Mouse (Mus musculus) midbrain, embryonic 11.5 days (tissue): ENCODE results near the gene Aqp2. TPM values are rescaled to one million over a fixed set of nuclear protein-coding genes. Genes with fewer than 3 reads are reported as not detected.

Experiments used
- ATAC-seq: fragments of 200-750 bp; cut with Nextera tagmentation; 2 replicates; pipeline ENCODE4 v1.8.0; 2017; ENCODE audit warnings: moderate TSS enrichment, moderate library complexity; ENCODE audit not compliant: low FRiP score
- DNase-seq: peaks from one replicate; pipeline ENCODE4 v3.0.0; 2015; ENCODE audit warnings: low spot score; ENCODE audit errors: missing footprints
- H3K27ac ChIP-seq: fragments of 300-500 bp; sonication (generic); 2 replicates; pipeline ENCODE4 v1.5.1; 2014; ENCODE audit warnings: low read depth, low read length
- H3K27me3 ChIP-seq: fragments of 300-500 bp; sonication (generic); 2 replicates; pipeline ENCODE4 v1.6.1; 2014; ENCODE audit warnings: mild to moderate bottlenecking, low read length, moderate library complexity, mixed read lengths; ENCODE audit not compliant: control insufficient read depth, insufficient read depth
- H3K36me3 ChIP-seq: fragments of 300-500 bp; sonication (generic); 2 replicates; pipeline ENCODE4 v1.6.1; 2014; ENCODE audit warnings: mild to moderate bottlenecking, low read length, moderate library complexity, mixed read lengths; ENCODE audit not compliant: control insufficient read depth, insufficient read depth
- H3K4me1 ChIP-seq: fragments of 300-500 bp; sonication (generic); 2 replicates; pipeline ENCODE4 v1.6.1; 2014; ENCODE audit warnings: low read length; ENCODE audit not compliant: control insufficient read depth, insufficient read depth
- H3K4me2 ChIP-seq: fragments of 300-500 bp; sonication (generic); 2 replicates; pipeline ENCODE4 v1.6.1; 2014; ENCODE audit warnings: mild to moderate bottlenecking, moderate library complexity
- H3K4me3 ChIP-seq: fragments of 300-500 bp; sonication (generic); 2 replicates; pipeline ENCODE4 v1.5.1; 2014; ENCODE audit warnings: low read depth, low read length
- H3K9ac ChIP-seq: fragments of 300-500 bp; sonication (generic); 2 replicates; pipeline ENCODE4 v1.6.1; 2014; ENCODE audit warnings: low read length
- H3K9me3 ChIP-seq: fragments of 300-500 bp; sonication (generic); 2 replicates; pipeline ENCODE4 v1.6.1; 2016; ENCODE audit warnings: low read length; ENCODE audit not compliant: control insufficient read depth
- polyA plus RNA-seq: library from polyadenylated mRNA; unstranded; fragments of >200 nt; fragmentation: Nextera tagmentation; extraction: Ambion mirVana; gene quantifications from 2 replicates; pipeline ENCODE4 v1.2.1, GENCODE M21; 2014

Aqp2 gene
- polyA plus RNA-seq, 1 experiment from 2014 or later, result not detected

- Histone ChIP-seq H3K27me3 (no peaks in the 10 kb centered on the region), H3K4me3 (no peak overlapping the region), H3K36me3 (peaks cover 51% of the 10 kb centered on the region), H3K9me3 (no peaks in the 10 kb centered on the region; the same call in 1 of the 2 replicates), H3K4me2 (no peak overlapping the region), H3K4me1 (no peaks in the 10 kb centered on the region), H3K9ac (no peak overlapping the region), H3K27ac (no peak overlapping the region)
- ATAC-seq (no peak), DNase-seq (peak; percentile 88)
These were observed 52.8 kb downstream of the Aqp2 start for GRCm38 (mm10) chr15:99631618-99632017.

Other genes starting within 250 kb of the Aqp2 start
- gene Fmnl3, start 208.6 kb upstream of the Aqp2 start, polyA plus RNA-seq, result 8.6 and 8.9 TPM in 2 replicates
- 228 and 248 TPM in 2 replicates for gene Tmbim6, start 186.2 kb upstream of the Aqp2 start, polyA plus RNA-seq
- gene Nckap5l, start 121.3 kb upstream of the Aqp2 start, polyA plus RNA-seq, result 8.0 and 9.4 TPM in 2 replicates
- gene Bcdin3d, start 104.3 kb upstream of the Aqp2 start, polyA plus RNA-seq, result 19.5 and 19.7 TPM in 2 replicates
- 0.81 and 1.1 TPM in 2 replicates for gene Faim2, start 50.9 kb upstream of the Aqp2 start, polyA plus RNA-seq
- 0.37 and 0.38 TPM in 2 replicates for gene Aqp5, start 11.7 kb downstream of the Aqp2 start, polyA plus RNA-seq
- 0.11 and 0.22 TPM in 2 replicates for gene Aqp6, start 22.3 kb downstream of the Aqp2 start, polyA plus RNA-seq
- gene Racgap1, start 72.6 kb downstream of the Aqp2 start, polyA plus RNA-seq, result 214 and 230 TPM in 2 replicates
- gene Asic1, start 91.3 kb downstream of the Aqp2 start, polyA plus RNA-seq, result 10.5 and 11.4 TPM in 2 replicates
- 111 and 113 TPM in 2 replicates for gene Smarcd1, start 123.1 kb downstream of the Aqp2 start, polyA plus RNA-seq
- gene Gm17349, start 126.4 kb downstream of the Aqp2 start, polyA plus RNA-seq, result not detected in 2 replicates
- 0.14 and 0.18 TPM in 2 replicates for gene Gpd1, start 138.5 kb downstream of the Aqp2 start, polyA plus RNA-seq
- gene Cox14, start 146.6 kb downstream of the Aqp2 start, polyA plus RNA-seq, result 135 and 140 TPM in 2 replicates
- 57.8 and 59.6 TPM in 2 replicates for gene Cers5, start 193.8 kb downstream of the Aqp2 start, polyA plus RNA-seq